Mouse (Mus musculus) adipose tissue, adult 10 weeks (tissue): ENCODE results near the gene Haus8. TPM values are rescaled to one million over a fixed set of nuclear protein-coding genes. Genes with fewer than 3 reads are reported as not detected.

Source experiments
- polyA plus RNA-seq: library from polyadenylated mRNA; stranded (reverse); fragments of 350-450 nt; fragmentation: Illumina TruSeq; extraction: RNeasy Lipid Tissue Mini Kit (QIAGEN cat#74804); gene quantifications from one replicate; pipeline ENCODE4 v1.2.3, GENCODE M21; 2014; ENCODE audit warnings: low read depth, low replicate concordance

Gene Haus8
- polyA plus RNA-seq: 4.7 TPM

GRCm38 (mm10) chr8:71272286-71273150, at the start of gene Haus8, which contains the start of gene Myo9b:
TSS of gene Haus8 (minus strand) at chr8:71272934.
TSS of gene Myo9b (plus strand) at chr8:71272714.

Other genes starting within 250 kb of the Haus8 start
- gene Myo9b, start 220 bp downstream of the Haus8 start, polyA plus RNA-seq: 28.8 TPM
- gene Use1, start 93.9 kb upstream of the Haus8 start, polyA plus RNA-seq: 215 TPM
- gene Ocel1, start 98.4 kb upstream of the Haus8 start, polyA plus RNA-seq: 12.3 TPM
- 45.7 TPM for gene Nr2f6, start 109.0 kb upstream of the Haus8 start, polyA plus RNA-seq
- 29.6 TPM for gene Ushbp1, start 122.9 kb upstream of the Haus8 start, polyA plus RNA-seq
- gene Babam1, start 123.9 kb upstream of the Haus8 start, polyA plus RNA-seq: 74.2 TPM
- gene Ankle1, start 133.1 kb upstream of the Haus8 start, polyA plus RNA-seq: 1.2 TPM
- gene Abhd8, start 190.7 kb upstream of the Haus8 start, polyA plus RNA-seq: 16.7 TPM
- gene Mrpl34, start 192.0 kb upstream of the Haus8 start, polyA plus RNA-seq: 57.3 TPM
- 59.1 TPM for gene Dda1, start 196.3 kb upstream of the Haus8 start, polyA plus RNA-seq
- 9.2 TPM for gene Ano8, start 213.0 kb upstream of the Haus8 start, polyA plus RNA-seq
- 14.5 TPM for gene Gtpbp3, start 215.2 kb upstream of the Haus8 start, polyA plus RNA-seq
- 33.6 TPM for gene Plvap, start 238.8 kb upstream of the Haus8 start, polyA plus RNA-seq